Mouse (Mus musculus): Measurements from ENCODE around the gene Timm8b. TPM values are rescaled to one million over a fixed set of nuclear protein-coding genes. Genes with fewer than 3 reads are reported as not detected.

The Timm8b gene
- 317 and 357 TPM in 2 replicates for polyA plus RNA-seq (2016; fragmentation: Nextera tagmentation; extraction: Ambion mirVana)

GRCm38 (mm10) chr9:50603189-50603997 lies at the start of gene Timm8b, which contains the start of gene Sdhd:
Gene Timm8b, plus strand, starts transcription at chr9:50603910.
Gene Sdhd, minus strand, starts transcription at chr9:50603812.
- Histone ChIP-seq H3K4me3 (peak within 1 kb of the TSS; percentile 91), H3K36me3 (peaks cover 60% of the 10 kb centered on the region), H3K4me1 (replicated peaks) (peaks cover 27% of the 10 kb centered on the region), H3K27me3 (ENCODE audit: insufficient read depth, poor library complexity, severe bottlenecking) (no peaks in the 10 kb centered on the region), H3K27ac (peak within 1 kb of the TSS; percentile 96), H3K9me3 (no peaks in the 10 kb centered on the region)
- 1% methylated on average over 48 of the region's 48 CpGs for WGBS
- DNase-seq (ENCODE audit: low spot score), result peak; percentile 94

GRCm38 (mm10) chr9:50554241-50555093 lies 49.2 kb upstream of the Timm8b start, which contains the start of gene Il18:
Gene Il18, plus strand, starts transcription at chr9:50554827.
- peak; percentile 50 for DNase-seq (ENCODE audit: low spot score)
- Histone ChIP-seq H3K27me3 (ENCODE audit: insufficient read depth, poor library complexity, severe bottlenecking) (no peaks in the 10 kb centered on the region), H3K4me3 (peak within 1 kb of the TSS; percentile 41), H3K36me3 (no peaks in the 10 kb centered on the region), H3K9me3 (no peaks in the 10 kb centered on the region), H3K27ac (peak within 1 kb of the TSS; percentile 79), H3K4me1 (replicated peaks) (peaks cover 15% of the 10 kb centered on the region)
- WGBS, result 26% methylated on average over 12 of the region's 12 CpGs

- Histone ChIP-seq H3K4me3 (peak within 1 kb of the TSS; percentile 41), H3K27me3 (ENCODE audit: insufficient read depth, poor library complexity, severe bottlenecking) (no peaks in the 10 kb centered on the region), H3K36me3 (no peaks in the 10 kb centered on the region), H3K9me3 (no peaks in the 10 kb centered on the region), H3K27ac (peak within 1 kb of the TSS; percentile 79), H3K4me1 (replicated peaks) (peaks cover 15% of the 10 kb centered on the region)
- DNase-seq (ENCODE audit: low spot score), result no peak
- WGBS, result 18% methylated on average over 2 of the region's 2 CpGs
Measured at GRCm38 (mm10) chr9:50555094-50555446, 48.6 kb upstream of the Timm8b start, which contains the start of gene Bco2. Gene Bco2, minus strand, starts transcription at chr9:50555181.

- DNase-seq (ENCODE audit: low spot score), result no peak
- Histone ChIP-seq H3K36me3 (no peaks in the 10 kb centered on the region), H3K27ac (no peak within 1 kb of the TSS), H3K4me3 (no peak within 1 kb of the TSS), H3K9me3 (no peaks in the 10 kb centered on the region), H3K4me1 (replicated peaks) (no peaks in the 10 kb centered on the region), H3K27me3 (ENCODE audit: insufficient read depth, poor library complexity, severe bottlenecking) (no peaks in the 10 kb centered on the region)
- 85% methylated on average over 38 of the region's 38 CpGs for WGBS
Measured at GRCm38 (mm10) chr9:50561145-50561917, 42.4 kb upstream of the Timm8b start, which contains the start of gene Tex12. Gene Tex12, minus strand, starts transcription at chr9:50561325.

- Histone ChIP-seq H3K4me1 (replicated peaks) (no peaks in the 10 kb centered on the region), H3K9me3 (no peaks in the 10 kb centered on the region), H3K27ac (no peak overlapping the region), H3K36me3 (no peaks in the 10 kb centered on the region), H3K27me3 (ENCODE audit: insufficient read depth, poor library complexity, severe bottlenecking) (no peaks in the 10 kb centered on the region), H3K4me3 (no peak overlapping the region)
- DNase-seq (ENCODE audit: low spot score), result no peak
- WGBS, result 90% methylated on average over 2 of the region's 2 CpGs
Measured at GRCm38 (mm10) chr9:50561918-50562360, 41.8 kb upstream of the Timm8b start.

GRCm38 (mm10) chr9:50565173-50565572 lies 38.5 kb upstream of the Timm8b start:
- DNase-seq (ENCODE audit: low spot score), result no peak
- H3K27ac ChIP-seq, result no peak overlapping the region
- WGBS, result 79% methylated on average over 7 of the region's 7 CpGs
- H3K4me1 ChIP-seq (replicated peaks), result no peaks in the 10 kb centered on the region
- H3K36me3 ChIP-seq, result no peaks in the 10 kb centered on the region
- no peaks in the 10 kb centered on the region for H3K27me3 ChIP-seq (ENCODE audit: insufficient read depth, poor library complexity, severe bottlenecking)
- H3K4me3 ChIP-seq, result no peak overlapping the region
- no peaks in the 10 kb centered on the region for H3K9me3 ChIP-seq

DNA sequence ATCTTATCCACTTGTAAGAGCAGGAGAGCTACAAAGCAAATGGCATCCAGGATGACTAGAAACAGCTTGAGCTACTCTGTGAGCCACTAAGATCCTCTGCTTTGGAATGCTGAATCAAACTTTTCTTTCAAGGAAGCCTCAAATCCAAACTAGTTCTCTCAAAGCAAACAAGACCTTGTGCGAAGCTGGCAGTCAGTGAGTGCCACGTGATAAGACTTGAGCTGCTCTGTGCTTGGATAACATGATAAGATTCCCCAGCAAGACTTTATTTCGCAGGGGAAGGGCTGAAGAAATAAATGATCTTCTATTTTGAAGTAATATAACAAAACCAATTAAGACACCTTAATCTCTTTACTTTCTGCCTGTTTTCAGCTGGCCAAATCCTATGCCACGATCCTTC lies 37.8 kb upstream of the Timm8b start:
- no peaks in the 10 kb centered on the region for H3K4me1 ChIP-seq (replicated peaks)
- H3K9me3 ChIP-seq, result no peaks in the 10 kb centered on the region
- no peak for DNase-seq (ENCODE audit: low spot score)
- no peak overlapping the region for H3K27ac ChIP-seq
- WGBS, result 84% methylated on average over 4 of the region's 4 CpGs
- H3K27me3 ChIP-seq (ENCODE audit: insufficient read depth, poor library complexity, severe bottlenecking), result no peaks in the 10 kb centered on the region
- H3K36me3 ChIP-seq, result no peaks in the 10 kb centered on the region
- H3K4me3 ChIP-seq, result no peak overlapping the region

- no peaks in the 10 kb centered on the region for H3K4me1 ChIP-seq (replicated peaks)
- no peaks in the 10 kb centered on the region for H3K27me3 ChIP-seq (ENCODE audit: insufficient read depth, poor library complexity, severe bottlenecking)
- H3K9me3 ChIP-seq, result no peaks in the 10 kb centered on the region
- no peak for DNase-seq (ENCODE audit: low spot score)
- no peak overlapping the region for H3K27ac ChIP-seq
- H3K36me3 ChIP-seq, result no peaks in the 10 kb centered on the region
- no peak overlapping the region for H3K4me3 ChIP-seq
- WGBS, result 91% methylated on average over 4 of the region's 4 CpGs
Measured at GRCm38 (mm10) chr9:50567372-50567771, 36.3 kb upstream of the Timm8b start.

- no peak for DNase-seq (ENCODE audit: low spot score)
- H3K27ac ChIP-seq, result no peak overlapping the region
- WGBS, result 93% methylated on average over 2 of the region's 2 CpGs
- no peaks in the 10 kb centered on the region for H3K9me3 ChIP-seq
- H3K4me3 ChIP-seq, result no peak overlapping the region
- no peaks in the 10 kb centered on the region for H3K36me3 ChIP-seq
- H3K4me1 ChIP-seq (replicated peaks), result no peaks in the 10 kb centered on the region
- H3K27me3 ChIP-seq (ENCODE audit: insufficient read depth, poor library complexity, severe bottlenecking), result no peaks in the 10 kb centered on the region
Measured at GRCm38 (mm10) chr9:50567881-50568280, 35.8 kb upstream of the Timm8b start.

DNA sequence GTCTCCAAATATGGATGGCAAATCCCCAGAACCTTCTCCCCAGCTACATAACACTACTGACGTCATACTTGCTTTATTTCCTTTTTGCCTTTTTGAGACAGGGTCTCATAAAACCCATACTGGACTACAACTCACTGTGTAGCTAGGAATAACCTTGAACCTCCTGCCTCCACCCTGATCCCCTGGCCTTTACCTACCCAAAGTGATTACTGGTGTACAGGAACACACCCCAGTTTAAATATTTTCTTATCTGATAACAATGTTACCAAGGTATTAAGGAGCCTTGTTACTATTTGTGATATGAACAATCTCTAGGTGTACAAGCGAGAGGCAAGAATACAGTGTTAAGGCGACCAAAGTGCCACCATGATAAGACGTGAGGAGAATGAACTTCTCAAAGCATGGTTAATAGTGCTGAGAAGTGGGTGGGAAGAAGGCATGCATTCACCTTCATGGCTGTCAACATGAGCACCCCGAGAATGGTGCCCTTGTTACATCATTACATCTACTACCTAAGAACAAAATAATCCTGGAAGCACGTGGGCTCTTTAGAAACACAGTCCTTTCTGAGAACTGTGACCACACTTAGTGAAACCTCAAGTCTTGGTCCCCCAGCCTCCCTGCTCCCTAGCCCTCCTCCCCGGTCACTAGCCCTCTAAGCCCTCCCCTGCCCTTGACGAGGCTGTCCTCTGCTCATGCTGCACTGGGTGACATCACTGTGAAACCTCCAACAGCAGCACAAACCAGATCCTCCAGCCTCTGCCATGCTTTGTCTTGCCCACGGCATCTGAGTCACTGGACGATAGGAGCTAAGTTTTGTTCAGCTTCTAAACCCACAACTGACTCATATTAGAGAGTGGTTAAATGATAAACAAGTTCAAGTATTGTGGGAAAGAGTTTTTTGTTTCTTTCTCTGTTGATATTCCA lies 33.8 kb upstream of the Timm8b start:
- no peak for DNase-seq (ENCODE audit: low spot score)
- 81% methylated on average over 10 of the region's 10 CpGs for WGBS
- no peaks in the 10 kb centered on the region for H3K36me3 ChIP-seq

GRCm38 (mm10) chr9:50580370-50580769 lies 23.3 kb upstream of the Timm8b start:
- H3K27me3 ChIP-seq (ENCODE audit: insufficient read depth, poor library complexity, severe bottlenecking), result no peaks in the 10 kb centered on the region
- no peak overlapping the region for H3K4me3 ChIP-seq
- no peaks in the 10 kb centered on the region for H3K36me3 ChIP-seq
- DNase-seq (ENCODE audit: low spot score), result no peak
- no peaks in the 10 kb centered on the region for H3K4me1 ChIP-seq (replicated peaks)
- WGBS, result 49% methylated on average over 4 of the region's 4 CpGs
- no peaks in the 10 kb centered on the region for H3K9me3 ChIP-seq
- no peak overlapping the region for H3K27ac ChIP-seq

More for the DNA sequence above, 33.8 kb upstream of the Timm8b start:
- Histone ChIP-seq H3K4me3 (no peak overlapping the region), H3K27me3 (ENCODE audit: insufficient read depth, poor library complexity, severe bottlenecking) (no peaks in the 10 kb centered on the region), H3K9me3 (no peaks in the 10 kb centered on the region), H3K27ac (no peak overlapping the region), H3K4me1 (replicated peaks) (no peaks in the 10 kb centered on the region)

Measured in hindbrain, embryonic 10.5 days (tissue).